Mouse (Mus musculus) midbrain, embryonic 11.5 days (tissue): ENCODE measurements around the gene Prpf8. TPM values are rescaled to one million over a fixed set of nuclear protein-coding genes. Genes with fewer than 3 reads are reported as not detected.

Experiments
- ATAC-seq: fragments of 200-750 bp; cut with Nextera tagmentation; 2 replicates; pipeline ENCODE4 v1.8.0; 2017; ENCODE audit warnings: moderate TSS enrichment, moderate library complexity; ENCODE audit not compliant: low FRiP score
- DNase-seq: peaks from one replicate; pipeline ENCODE4 v3.0.0; 2015; ENCODE audit warnings: low spot score; ENCODE audit errors: missing footprints
- H3K27ac ChIP-seq: fragments of 300-500 bp; sonication (generic); 2 replicates; pipeline ENCODE4 v1.5.1; 2014; ENCODE audit warnings: low read depth, low read length
- H3K27me3 ChIP-seq: fragments of 300-500 bp; sonication (generic); 2 replicates; pipeline ENCODE4 v1.6.1; 2014; ENCODE audit warnings: mild to moderate bottlenecking, low read length, moderate library complexity, mixed read lengths; ENCODE audit not compliant: control insufficient read depth, insufficient read depth
- H3K36me3 ChIP-seq: fragments of 300-500 bp; sonication (generic); 2 replicates; pipeline ENCODE4 v1.6.1; 2014; ENCODE audit warnings: mild to moderate bottlenecking, low read length, moderate library complexity, mixed read lengths; ENCODE audit not compliant: control insufficient read depth, insufficient read depth
- H3K4me1 ChIP-seq: fragments of 300-500 bp; sonication (generic); 2 replicates; pipeline ENCODE4 v1.6.1; 2014; ENCODE audit warnings: low read length; ENCODE audit not compliant: control insufficient read depth, insufficient read depth
- H3K4me2 ChIP-seq: fragments of 300-500 bp; sonication (generic); 2 replicates; pipeline ENCODE4 v1.6.1; 2014; ENCODE audit warnings: mild to moderate bottlenecking, moderate library complexity
- H3K4me3 ChIP-seq: fragments of 300-500 bp; sonication (generic); 2 replicates; pipeline ENCODE4 v1.5.1; 2014; ENCODE audit warnings: low read depth, low read length
- H3K9ac ChIP-seq: fragments of 300-500 bp; sonication (generic); 2 replicates; pipeline ENCODE4 v1.6.1; 2014; ENCODE audit warnings: low read length
- H3K9me3 ChIP-seq: fragments of 300-500 bp; sonication (generic); 2 replicates; pipeline ENCODE4 v1.6.1; 2016; ENCODE audit warnings: low read length; ENCODE audit not compliant: control insufficient read depth
- WGBS: fragments of 180-500 bp; shearing (Covaris S2); extraction: QIAGEN DNeasy Blood & Tissue Kit; methylation state at CpG from one replicate; pipeline ENCODE4 v1.1.7; 2014; 5-methylcytosine and 5-hydroxymethylcytosine counted together
- polyA plus RNA-seq: library from polyadenylated mRNA; unstranded; fragments of >200 nt; fragmentation: Nextera tagmentation; extraction: Ambion mirVana; gene quantifications from 2 replicates; pipeline ENCODE4 v1.2.1, GENCODE M21; 2014

The Prpf8 gene
- polyA plus RNA-seq: 94.9 and 100.0 TPM in 2 replicates

GRCm38 (mm10) chr11:75486601-75487285 is at the start of gene Prpf8:
Prpf8 (plus strand) TSS chr11:75486816.
- peak within 1 kb of the TSS; percentile 33; the same call in 1 of the 2 replicates for H3K27ac ChIP-seq
- peaks cover 8% of the 10 kb centered on the region for H3K4me1 ChIP-seq
- H3K27me3 ChIP-seq: no peaks in the 10 kb centered on the region
- peaks cover 21% of the 10 kb centered on the region for H3K36me3 ChIP-seq
- peak; percentile 100 for ATAC-seq
- H3K4me3 ChIP-seq: peak within 1 kb of the TSS; percentile 91
- peak within 1 kb of the TSS; percentile 96 for H3K9ac ChIP-seq
- H3K9me3 ChIP-seq: no peaks in the 10 kb centered on the region
- H3K4me2 ChIP-seq: peak within 1 kb of the TSS; percentile 78
- WGBS: under 1% methylated on average over 52 of the region's 52 CpGs
- DNase-seq: peak; percentile 99

GRCm38 (mm10) chr11:75438194-75438593 is 48.4 kb upstream of the Prpf8 start:
- H3K9ac ChIP-seq: no peak overlapping the region
- H3K4me3 ChIP-seq: no peak overlapping the region
- no peak for ATAC-seq
- no peaks in the 10 kb centered on the region for H3K27me3 ChIP-seq
- peak; percentile 35 for DNase-seq
- H3K4me2 ChIP-seq: no peak overlapping the region
- no peak overlapping the region for H3K27ac ChIP-seq
- no peaks in the 10 kb centered on the region for H3K4me1 ChIP-seq
- 81% methylated on average over 12 of the region's 13 CpGs for WGBS
- no peaks in the 10 kb centered on the region for H3K36me3 ChIP-seq
- no peaks in the 10 kb centered on the region for H3K9me3 ChIP-seq

GRCm38 (mm10) chr11:75438804-75439203 is 47.8 kb upstream of the Prpf8 start:
- no peak overlapping the region for H3K27ac ChIP-seq
- H3K4me1 ChIP-seq: no peaks in the 10 kb centered on the region
- WGBS: 88% methylated on average over 3 of the region's 3 CpGs
- no peak overlapping the region for H3K4me2 ChIP-seq
- H3K36me3 ChIP-seq: no peaks in the 10 kb centered on the region
- no peak overlapping the region for H3K9ac ChIP-seq
- peak; percentile 35 for DNase-seq
- H3K4me3 ChIP-seq: no peak overlapping the region
- no peak for ATAC-seq
- H3K9me3 ChIP-seq: no peaks in the 10 kb centered on the region
- no peaks in the 10 kb centered on the region for H3K27me3 ChIP-seq

- Histone ChIP-seq H3K27me3 (no peaks in the 10 kb centered on the region), H3K4me1 (no peaks in the 10 kb centered on the region), H3K27ac (no peak within 1 kb of the TSS), H3K4me3 (no peak within 1 kb of the TSS), H3K36me3 (no peaks in the 10 kb centered on the region), H3K9ac (no peak within 1 kb of the TSS), H3K4me2 (no peak within 1 kb of the TSS), H3K9me3 (no peaks in the 10 kb centered on the region)
- WGBS: 89% methylated on average over 6 of the region's 6 CpGs
- no peak for ATAC-seq
- DNase-seq: peak; percentile 10
These were observed 47.3 kb upstream of the Prpf8 start, which contains the start of gene Serpinf2 for GRCm38 (mm10) chr11:75439363-75439762. Serpinf2 (minus strand) TSS chr11:75439591.

- DNase-seq (no peak), ATAC-seq (no peak)
- Histone ChIP-seq H3K4me3 (no peak overlapping the region), H3K36me3 (no peaks in the 10 kb centered on the region), H3K9ac (no peak overlapping the region), H3K4me1 (no peaks in the 10 kb centered on the region), H3K9me3 (no peaks in the 10 kb centered on the region), H3K27me3 (no peaks in the 10 kb centered on the region), H3K27ac (no peak overlapping the region), H3K4me2 (no peak overlapping the region)
- 95% methylated on average over 3 of the region's 3 CpGs for WGBS
These were observed 46.7 kb upstream of the Prpf8 start for GRCm38 (mm10) chr11:75439951-75440350.

- no peaks in the 10 kb centered on the region for H3K27me3 ChIP-seq
- H3K4me1 ChIP-seq: no peaks in the 10 kb centered on the region
- ATAC-seq (no peak), DNase-seq (peak; percentile 17)
- H3K4me2 ChIP-seq: no peak overlapping the region
- no peak overlapping the region for H3K27ac ChIP-seq
- no peaks in the 10 kb centered on the region for H3K36me3 ChIP-seq
- H3K9me3 ChIP-seq: no peaks in the 10 kb centered on the region
- H3K4me3 ChIP-seq: no peak overlapping the region
- 90% methylated on average over 7 of the region's 7 CpGs for WGBS
- no peak overlapping the region for H3K9ac ChIP-seq
These were observed 45.6 kb upstream of the Prpf8 start for GRCm38 (mm10) chr11:75441034-75441433.

- DNase-seq: peak; percentile 65
- H3K4me1 ChIP-seq: no peaks in the 10 kb centered on the region
- WGBS: 86% methylated on average over 16 of the region's 16 CpGs
- ATAC-seq: no peak
- H3K9ac ChIP-seq: no peak overlapping the region
- no peak overlapping the region for H3K4me2 ChIP-seq
- no peak overlapping the region for H3K4me3 ChIP-seq
- H3K27me3 ChIP-seq: no peaks in the 10 kb centered on the region
- no peaks in the 10 kb centered on the region for H3K36me3 ChIP-seq
- H3K27ac ChIP-seq: no peak overlapping the region
- no peaks in the 10 kb centered on the region for H3K9me3 ChIP-seq
These were observed 45.0 kb upstream of the Prpf8 start for GRCm38 (mm10) chr11:75441601-75442000.

- 46% methylated on average over 8 of the region's 8 CpGs for WGBS
- Histone ChIP-seq H3K9ac (no peak overlapping the region; the same call in 1 of the 2 replicates), H3K4me1 (no peaks in the 10 kb centered on the region), H3K27me3 (no peaks in the 10 kb centered on the region), H3K9me3 (no peaks in the 10 kb centered on the region), H3K4me3 (no peak overlapping the region), H3K36me3 (no peaks in the 10 kb centered on the region), H3K27ac (no peak overlapping the region), H3K4me2 (no peak overlapping the region)
- ATAC-seq (no peak), DNase-seq (no peak)
These were observed 42.9 kb upstream of the Prpf8 start for GRCm38 (mm10) chr11:75443711-75444110.

GRCm38 (mm10) chr11:75448575-75448974 is 38.0 kb upstream of the Prpf8 start:
- H3K4me3 ChIP-seq: no peak overlapping the region
- H3K36me3 ChIP-seq: no peaks in the 10 kb centered on the region
- WGBS: 84% methylated on average over 3 of the region's 3 CpGs
- DNase-seq (no peak), ATAC-seq (no peak)
- no peaks in the 10 kb centered on the region for H3K9me3 ChIP-seq
- H3K4me2 ChIP-seq: no peak overlapping the region
- H3K4me1 ChIP-seq: no peaks in the 10 kb centered on the region
- no peak overlapping the region for H3K27ac ChIP-seq
- H3K27me3 ChIP-seq: no peaks in the 10 kb centered on the region
- no peak overlapping the region for H3K9ac ChIP-seq
